Mouse (Mus musculus) embryonic facial prominence, embryonic 15.5 days (tissue): ENCODE measurements at regions not wholly inside any gene's neighbourhood (a gene's known extent, or its start where the extent isn't known, plus 50 kb on each side); places are given as distances from the start of the nearest gene placed in this dataset.

Source experiments
- ATAC-seq: fragments of 200-750 bp; cut with Nextera tagmentation; 2 replicates; pipeline ENCODE4 v1.8.0; 2017; ENCODE audit warnings: low read depth, moderate TSS enrichment; ENCODE audit not compliant: insufficient number of reproducible peaks, low FRiP score, low TSS enrichment
- H3K27ac ChIP-seq: fragments of 300-500 bp; sonication (generic); replicated peaks from 2 replicates; pipeline ENCODE4 v1.5.1; 2015; ENCODE audit warnings: mild to moderate bottlenecking, inconsistent platforms
- H3K27me3 ChIP-seq: fragments of 300-500 bp; sonication (generic); 2 replicates; pipeline ENCODE4 v1.6.1; 2015; ENCODE audit warnings: inconsistent platforms
- H3K36me3 ChIP-seq: fragments of 300-500 bp; sonication (generic); 2 replicates; pipeline ENCODE4 v1.6.1; 2015; ENCODE audit warnings: mild to moderate bottlenecking, inconsistent platforms
- H3K4me1 ChIP-seq: fragments of 300-500 bp; sonication (generic); 2 replicates; pipeline ENCODE4 v1.6.1; 2015; ENCODE audit warnings: inconsistent platforms
- H3K4me2 ChIP-seq: fragments of 300-500 bp; sonication (generic); replicated peaks from 2 replicates; pipeline ENCODE4 v1.6.1; 2015; ENCODE audit warnings: mild to moderate bottlenecking, inconsistent platforms
- H3K4me3 ChIP-seq: fragments of 300-500 bp; sonication (generic); replicated peaks from 2 replicates; pipeline ENCODE4 v1.5.1; 2015; ENCODE audit warnings: mild to moderate bottlenecking, inconsistent platforms
- H3K9ac ChIP-seq: fragments of 300-500 bp; sonication (generic); 2 replicates; pipeline ENCODE4 v1.6.1; 2015; ENCODE audit warnings: inconsistent platforms
- H3K9me3 ChIP-seq: fragments of 300-500 bp; sonication (generic); replicated peaks from 2 replicates; pipeline ENCODE4 v1.6.1; 2016; ENCODE audit warnings: inconsistent platforms
- WGBS: fragments of 180-500 bp; shearing (Covaris S2); methylation state at CpG from one replicate; pipeline ENCODE4 v1.1.7; 2015; 5-methylcytosine and 5-hydroxymethylcytosine counted together

GRCm38 (mm10) chr7:136137831-136138602 is 421.9 kb upstream of the Mki67 start:
- Histone ChIP-seq H3K27ac (no peak overlapping the region), H3K4me1 (no peaks in the 10 kb centered on the region; the same call in 1 of the 2 replicates), H3K36me3 (no peaks in the 10 kb centered on the region), H3K9me3 (no peaks in the 10 kb centered on the region), H3K27me3 (no peaks in the 10 kb centered on the region), H3K4me2 (no peak overlapping the region), H3K9ac (no peak overlapping the region), H3K4me3 (no peak overlapping the region)
- WGBS: 53% methylated on average over 15 of the region's 15 CpGs
- no peak for ATAC-seq

GRCm38 (mm10) chr7:136142832-136143231 is 426.7 kb upstream of the Mki67 start:
- no peak overlapping the region for H3K27ac ChIP-seq
- ATAC-seq: no peak

GRCm38 (mm10) chr7:136150196-136150595 is 434.0 kb upstream of the Mki67 start:
- no peak for ATAC-seq
- Histone ChIP-seq H3K9me3 (no peaks in the 10 kb centered on the region), H3K36me3 (no peaks in the 10 kb centered on the region), H3K4me1 (no peaks in the 10 kb centered on the region), H3K27ac (no peak overlapping the region), H3K4me2 (no peak overlapping the region), H3K9ac (no peak overlapping the region), H3K4me3 (no peak overlapping the region), H3K27me3 (no peaks in the 10 kb centered on the region)
- WGBS: 66% methylated on average over 5 of the region's 5 CpGs

More at GRCm38 (mm10) chr7:136142832-136143231, 426.7 kb upstream of the Mki67 start:
- Histone ChIP-seq H3K36me3 (no peaks in the 10 kb centered on the region), H3K4me2 (no peak overlapping the region), H3K4me3 (no peak overlapping the region), H3K9ac (no peak overlapping the region), H3K4me1 (no peaks in the 10 kb centered on the region; the same call in 1 of the 2 replicates), H3K27me3 (no peaks in the 10 kb centered on the region), H3K9me3 (no peaks in the 10 kb centered on the region)

- no peaks in the 10 kb centered on the region for H3K9me3 ChIP-seq
- 44% methylated on average over 4 of the region's 4 CpGs for WGBS
- no peak overlapping the region for H3K4me2 ChIP-seq
- no peak overlapping the region for H3K27ac ChIP-seq
- no peak overlapping the region for H3K9ac ChIP-seq
- H3K4me3 ChIP-seq: no peak overlapping the region
- no peaks in the 10 kb centered on the region for H3K27me3 ChIP-seq
- ATAC-seq: no peak
- H3K36me3 ChIP-seq: no peaks in the 10 kb centered on the region
- no peaks in the 10 kb centered on the region for H3K4me1 ChIP-seq
Observed at GRCm38 (mm10) chr7:136151301-136151930, 435.3 kb upstream of the Mki67 start.

- no peak overlapping the region for H3K9ac ChIP-seq
- no peaks in the 10 kb centered on the region for H3K9me3 ChIP-seq
- 20% methylated on average over 5 of the region's 5 CpGs for whole genome bisulfite sequencing
- H3K4me1 ChIP-seq: no peaks in the 10 kb centered on the region
- no peak for ATAC-seq
- no peaks in the 10 kb centered on the region for H3K27me3 ChIP-seq
- no peak overlapping the region for H3K4me2 ChIP-seq
- H3K27ac ChIP-seq: no peak overlapping the region
- no peak overlapping the region for H3K4me3 ChIP-seq
- no peaks in the 10 kb centered on the region for H3K36me3 ChIP-seq
Observed at GRCm38 (mm10) chr7:136152470-136152869, 436.3 kb upstream of the Mki67 start.

GRCm38 (mm10) chr7:136153621-136154020 is 437.5 kb upstream of the Mki67 start:
- H3K27ac ChIP-seq: no peak overlapping the region
- H3K4me2 ChIP-seq: no peak overlapping the region
- H3K9me3 ChIP-seq: no peaks in the 10 kb centered on the region
- ATAC-seq: no peak
- WGBS: 73% methylated on average over 3 of the region's 3 CpGs
- H3K4me3 ChIP-seq: no peak overlapping the region
- no peaks in the 10 kb centered on the region for H3K36me3 ChIP-seq
- H3K27me3 ChIP-seq: no peaks in the 10 kb centered on the region
- H3K9ac ChIP-seq: no peak overlapping the region
- no peaks in the 10 kb centered on the region for H3K4me1 ChIP-seq

- no peak overlapping the region for H3K4me3 ChIP-seq
- 11% methylated on average over 4 of the region's 4 CpGs for WGBS
- no peaks in the 10 kb centered on the region for H3K9me3 ChIP-seq
- ATAC-seq: no peak
- no peak overlapping the region for H3K27ac ChIP-seq
- H3K27me3 ChIP-seq: no peaks in the 10 kb centered on the region
- no peaks in the 10 kb centered on the region for H3K4me1 ChIP-seq
- H3K36me3 ChIP-seq: no peaks in the 10 kb centered on the region
- no peak overlapping the region for H3K9ac ChIP-seq
- H3K4me2 ChIP-seq: no peak overlapping the region
Observed at GRCm38 (mm10) chr7:136159136-136159535, 443.0 kb upstream of the Mki67 start.

- no peak overlapping the region for H3K27ac ChIP-seq
- no peak for ATAC-seq
Observed at GRCm38 (mm10) chr7:136161526-136161925, 445.4 kb upstream of the Mki67 start.

GRCm38 (mm10) chr7:136164834-136165233 is 448.7 kb upstream of the Mki67 start:
- H3K4me2 ChIP-seq: no peak overlapping the region
- H3K4me3 ChIP-seq: no peak overlapping the region
- ATAC-seq: no peak
- no peak overlapping the region for H3K9ac ChIP-seq
- no peaks in the 10 kb centered on the region for H3K9me3 ChIP-seq
- no peaks in the 10 kb centered on the region for H3K27me3 ChIP-seq
- H3K36me3 ChIP-seq: no peaks in the 10 kb centered on the region
- H3K27ac ChIP-seq: no peak overlapping the region
- 67% methylated on average over 5 of the region's 5 CpGs for WGBS
- H3K4me1 ChIP-seq: no peaks in the 10 kb centered on the region; the same call in 1 of the 2 replicates

More at GRCm38 (mm10) chr7:136161526-136161925, 445.4 kb upstream of the Mki67 start:
- Histone ChIP-seq H3K4me2 (no peak overlapping the region), H3K27me3 (no peaks in the 10 kb centered on the region), H3K4me3 (no peak overlapping the region), H3K36me3 (no peaks in the 10 kb centered on the region), H3K9ac (no peak overlapping the region), H3K4me1 (no peaks in the 10 kb centered on the region; the same call in 1 of the 2 replicates), H3K9me3 (no peaks in the 10 kb centered on the region)
- WGBS: 58% methylated on average over 2 of the region's 2 CpGs

- H3K27me3 ChIP-seq: no peaks in the 10 kb centered on the region
- no peak overlapping the region for H3K4me3 ChIP-seq
- no peaks in the 10 kb centered on the region for H3K36me3 ChIP-seq
- no peak overlapping the region for H3K4me2 ChIP-seq
- 85% methylated on average over 3 of the region's 4 CpGs for WGBS
- H3K9me3 ChIP-seq: no peaks in the 10 kb centered on the region
- no peak overlapping the region for H3K27ac ChIP-seq
- no peak for ATAC-seq
- H3K9ac ChIP-seq: no peak overlapping the region
- H3K4me1 ChIP-seq: no peaks in the 10 kb centered on the region; the same call in 1 of the 2 replicates
Observed at GRCm38 (mm10) chr7:136169261-136169660, 453.1 kb upstream of the Mki67 start.

GRCm38 (mm10) chr7:136176373-136176772 is 460.2 kb upstream of the Mki67 start:
- Histone ChIP-seq H3K4me1 (peaks cover 7% of the 10 kb centered on the region), H3K27me3 (no peaks in the 10 kb centered on the region), H3K9ac (no peak overlapping the region), H3K27ac (no peak overlapping the region), H3K4me2 (no peak overlapping the region), H3K36me3 (no peaks in the 10 kb centered on the region), H3K4me3 (no peak overlapping the region), H3K9me3 (no peaks in the 10 kb centered on the region)
- no peak for ATAC-seq
